Mouse (Mus musculus): ENCODE data around the gene Osgin1. TPM values are rescaled to one million over a fixed set of nuclear protein-coding genes. Genes with fewer than 3 reads are reported as not detected.

Osgin1 gene
- polyA plus RNA-seq, 1 experiment, result 33.8 TPM

- Histone ChIP-seq H3K4me1 (ENCODE audit: control insufficient read depth, insufficient read depth, low read length) (no peaks in the 10 kb centered on the region), H3K27ac (ENCODE audit: insufficient read depth, low read depth, low read length) (no peak overlapping the region), H3K4me3 (ENCODE audit: insufficient read depth, low read length) (no peak overlapping the region)
- TF ChIP-seq POLR2A (IDR thresholded peaks at IDR 0.05; ENCODE audit: borderline replicate concordance, low read depth, low read length) (no peak), CTCF (IDR thresholded peaks at IDR 0.05; ENCODE audit: low read depth, low read length) (no peak)
Observed at GRCm38 (mm10) chr8:119447781-119448170, 13.9 kb downstream of the Osgin1 start.

DNA sequence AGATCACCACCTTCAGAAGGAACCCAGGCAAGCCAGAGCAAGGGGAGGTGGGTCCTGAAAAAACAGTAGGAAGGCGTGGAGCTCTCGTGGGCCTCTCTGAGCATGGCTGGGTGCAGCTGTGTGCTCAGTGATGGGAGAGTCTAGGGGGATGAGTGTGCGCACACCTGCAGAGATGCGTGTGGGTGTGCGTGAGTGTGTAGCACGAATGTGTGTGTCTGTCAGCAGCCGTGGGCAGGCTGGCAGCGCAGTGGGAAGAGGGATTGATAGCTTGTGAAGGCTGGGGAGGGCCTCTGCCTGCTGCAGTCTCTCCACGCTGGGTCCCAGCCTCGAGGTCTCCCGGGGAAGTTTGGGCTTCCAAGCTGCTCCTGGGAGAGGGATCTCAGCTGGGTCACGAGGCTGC lies 15.7 kb downstream of the Osgin1 start:
- TF ChIP-seq POLR2A (IDR thresholded peaks at IDR 0.05; ENCODE audit: borderline replicate concordance, low read depth, low read length), result no peak
- no peak for TF ChIP-seq CTCF (IDR thresholded peaks at IDR 0.05; ENCODE audit: low read depth, low read length)
- no peak overlapping the region for H3K4me3 ChIP-seq (ENCODE audit: insufficient read depth, low read length)
- H3K27ac ChIP-seq (ENCODE audit: insufficient read depth, low read depth, low read length), result no peak overlapping the region
- no peaks in the 10 kb centered on the region for H3K4me1 ChIP-seq (ENCODE audit: control insufficient read depth, insufficient read depth, low read length)

GRCm38 (mm10) chr8:119451131-119451530 lies 17.2 kb downstream of the Osgin1 start:
- Histone ChIP-seq H3K4me3 (ENCODE audit: insufficient read depth, low read length) (no peak overlapping the region), H3K27ac (ENCODE audit: insufficient read depth, low read depth, low read length) (no peak overlapping the region), H3K4me1 (ENCODE audit: control insufficient read depth, insufficient read depth, low read length) (no peaks in the 10 kb centered on the region)
- TF ChIP-seq CTCF (IDR thresholded peaks at IDR 0.05; ENCODE audit: low read depth, low read length) (no peak), POLR2A (IDR thresholded peaks at IDR 0.05; ENCODE audit: borderline replicate concordance, low read depth, low read length) (no peak)

GRCm38 (mm10) chr8:119452919-119453318 lies 19.0 kb downstream of the Osgin1 start:
- TF ChIP-seq CTCF (IDR thresholded peaks at IDR 0.05; ENCODE audit: low read depth, low read length) (no peak), POLR2A (IDR thresholded peaks at IDR 0.05; ENCODE audit: borderline replicate concordance, low read depth, low read length) (no peak)
- H3K4me3 ChIP-seq (ENCODE audit: insufficient read depth, low read length), result no peak overlapping the region
- H3K27ac ChIP-seq (ENCODE audit: insufficient read depth, low read depth, low read length), result no peak overlapping the region
- H3K4me1 ChIP-seq (ENCODE audit: control insufficient read depth, insufficient read depth, low read length), result no peaks in the 10 kb centered on the region

- no peak overlapping the region for H3K27ac ChIP-seq (ENCODE audit: insufficient read depth, low read depth, low read length)
- no peak overlapping the region for H3K4me3 ChIP-seq (ENCODE audit: insufficient read depth, low read length)
- no peaks in the 10 kb centered on the region for H3K4me1 ChIP-seq (ENCODE audit: control insufficient read depth, insufficient read depth, low read length)
- TF ChIP-seq POLR2A (IDR thresholded peaks at IDR 0.05; ENCODE audit: borderline replicate concordance, low read depth, low read length), result no peak
- no peak for TF ChIP-seq CTCF (IDR thresholded peaks at IDR 0.05; ENCODE audit: low read depth, low read length)
Observed at GRCm38 (mm10) chr8:119456045-119456444, 22.1 kb downstream of the Osgin1 start.

- Histone ChIP-seq H3K27ac (ENCODE audit: insufficient read depth, low read depth, low read length) (no peak overlapping the region), H3K4me1 (ENCODE audit: control insufficient read depth, insufficient read depth, low read length) (no peaks in the 10 kb centered on the region), H3K4me3 (ENCODE audit: insufficient read depth, low read length) (no peak overlapping the region)
- TF ChIP-seq POLR2A (IDR thresholded peaks at IDR 0.05; ENCODE audit: borderline replicate concordance, low read depth, low read length) (no peak), CTCF (IDR thresholded peaks at IDR 0.05; ENCODE audit: low read depth, low read length) (no peak)
Observed at GRCm38 (mm10) chr8:119459724-119460123, 25.8 kb downstream of the Osgin1 start.

GRCm38 (mm10) chr8:119461356-119461755 lies 27.4 kb downstream of the Osgin1 start:
- Histone ChIP-seq H3K27ac (ENCODE audit: insufficient read depth, low read depth, low read length) (no peak overlapping the region), H3K4me3 (ENCODE audit: insufficient read depth, low read length) (no peak overlapping the region), H3K4me1 (ENCODE audit: control insufficient read depth, insufficient read depth, low read length) (no peaks in the 10 kb centered on the region)
- TF ChIP-seq POLR2A (IDR thresholded peaks at IDR 0.05; ENCODE audit: borderline replicate concordance, low read depth, low read length) (no peak), CTCF (IDR thresholded peaks at IDR 0.05; ENCODE audit: low read depth, low read length) (no peak)

DNA sequence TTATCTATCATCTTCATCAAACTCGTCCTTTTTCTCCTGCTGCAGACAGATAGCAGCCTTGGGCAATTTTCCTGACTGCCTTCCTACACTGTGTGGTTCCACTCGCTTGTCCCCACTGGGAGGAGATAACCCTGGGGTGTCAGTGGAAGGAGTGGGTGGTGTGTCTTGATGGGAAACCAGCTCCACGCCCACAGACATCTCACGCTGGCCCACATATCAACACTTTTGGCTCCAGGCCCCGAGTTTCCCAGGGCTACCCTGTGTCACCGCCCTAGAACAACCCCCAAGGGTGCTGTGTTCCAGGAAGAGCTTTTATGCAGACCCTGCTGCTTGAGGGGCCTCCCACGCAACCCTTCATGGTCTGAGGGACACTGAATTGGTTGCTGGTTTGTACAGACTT lies 29.8 kb downstream of the Osgin1 start:
- no peaks in the 10 kb centered on the region for H3K4me1 ChIP-seq (ENCODE audit: control insufficient read depth, insufficient read depth, low read length)
- no peak overlapping the region for H3K4me3 ChIP-seq (ENCODE audit: insufficient read depth, low read length)
- H3K27ac ChIP-seq (ENCODE audit: insufficient read depth, low read depth, low read length), result no peak overlapping the region
- TF ChIP-seq CTCF (IDR thresholded peaks at IDR 0.05; ENCODE audit: low read depth, low read length) (no peak), POLR2A (IDR thresholded peaks at IDR 0.05; ENCODE audit: borderline replicate concordance, low read depth, low read length) (no peak)

- no peak for TF ChIP-seq POLR2A (IDR thresholded peaks at IDR 0.05; ENCODE audit: borderline replicate concordance, low read depth, low read length)
- no peak for TF ChIP-seq CTCF (IDR thresholded peaks at IDR 0.05; ENCODE audit: low read depth, low read length)
- Histone ChIP-seq H3K4me1 (ENCODE audit: control insufficient read depth, insufficient read depth, low read length) (no peaks in the 10 kb centered on the region), H3K27ac (ENCODE audit: insufficient read depth, low read depth, low read length) (no peak overlapping the region), H3K4me3 (ENCODE audit: insufficient read depth, low read length) (no peak overlapping the region)
Observed at GRCm38 (mm10) chr8:119466105-119466504, 32.2 kb downstream of the Osgin1 start.

GRCm38 (mm10) chr8:119466794-119467193 lies 32.9 kb downstream of the Osgin1 start:
- H3K27ac ChIP-seq (ENCODE audit: insufficient read depth, low read depth, low read length), result no peak overlapping the region
- no peak overlapping the region for H3K4me3 ChIP-seq (ENCODE audit: insufficient read depth, low read length)
- no peaks in the 10 kb centered on the region for H3K4me1 ChIP-seq (ENCODE audit: control insufficient read depth, insufficient read depth, low read length)
- no peak for TF ChIP-seq CTCF (IDR thresholded peaks at IDR 0.05; ENCODE audit: low read depth, low read length)
- no peak for TF ChIP-seq POLR2A (IDR thresholded peaks at IDR 0.05; ENCODE audit: borderline replicate concordance, low read depth, low read length)

GRCm38 (mm10) chr8:119468091-119468490 lies 34.2 kb downstream of the Osgin1 start:
- no peak for TF ChIP-seq CTCF (IDR thresholded peaks at IDR 0.05; ENCODE audit: low read depth, low read length)
- no peak for TF ChIP-seq POLR2A (IDR thresholded peaks at IDR 0.05; ENCODE audit: borderline replicate concordance, low read depth, low read length)
- H3K4me1 ChIP-seq (ENCODE audit: control insufficient read depth, insufficient read depth, low read length), result no peaks in the 10 kb centered on the region

More at GRCm38 (mm10) chr8:119468091-119468490, 34.2 kb downstream of the Osgin1 start:
- no peak overlapping the region for H3K27ac ChIP-seq (ENCODE audit: insufficient read depth, low read depth, low read length)
- H3K4me3 ChIP-seq (ENCODE audit: insufficient read depth, low read length), result no peak overlapping the region

Measured in bone marrow macrophage, adult 2 months (primary cell).